Mouse (Mus musculus) MEL (cell line): ENCODE measurements around the gene Slc22a5. TPM values are rescaled to one million over a fixed set of nuclear protein-coding genes. Genes with fewer than 3 reads are reported as not detected.

Experiments used
- polyA plus RNA-seq, 2 experiments: library from polyadenylated mRNA; stranded (reverse) in 1 of 2; unstranded in 1 of 2; fragments of >175 nt in 1 of 2; fragments of >200 nt in 1 of 2; gene quantifications; 2 replicates each; pipeline versions ENCODE4 v1.2.1 to v1.2.4; 2012; ENCODE audit warnings: low replicate concordance in 2 of 2, low read depth in 1 of 2; ENCODE audit not compliant: insufficient read length in 2 of 2, insufficient read depth in 1 of 2, missing spikeins in 1 of 2
- total RNA-seq: library from RNA; depleted of rRNA; stranded (reverse); fragments of 300-350 nt; gene quantifications from 2 replicates; pipeline ENCODE4 v1.2.3, GENCODE M21; 2012; rRNA removed

The Slc22a5 gene
- total and polyA plus RNA-seq, 3 experiments = 11.8 to 12.5 TPM; not detected in 1

Other genes with a start within 250 kb of the Slc22a5 start
- gene Rad50, start 184.3 kb downstream of the Slc22a5 start, total RNA-seq = 41.2 and 44.6 TPM in 2 replicates
- gene Rad50, start 184.3 kb downstream of the Slc22a5 start, polyA plus RNA-seq = 100 to 1,000 TPM in 1 of 2 experiments, 10 to 100 TPM in 1; 32.6 to 447 TPM
- not detected in 2 replicates for gene Il5, start 170.9 kb downstream of the Slc22a5 start, total RNA-seq
- gene Il5, start 170.9 kb downstream of the Slc22a5 start, polyA plus RNA-seq = not detected
- gene Irf1, start 121.6 kb downstream of the Slc22a5 start, total RNA-seq = 0.46 and 0.73 TPM in 2 replicates
- gene Irf1, start 121.6 kb downstream of the Slc22a5 start, polyA plus RNA-seq = 1 to 10 TPM in 1 of 2 experiments, not detected in 1; 1.9 TPM
- not detected in 2 replicates for gene Gm17334, start 118.5 kb downstream of the Slc22a5 start, total RNA-seq
- gene Gm17334, start 118.5 kb downstream of the Slc22a5 start, polyA plus RNA-seq = not detected
- not detected in 2 replicates for gene Gm12216, start 32.4 kb downstream of the Slc22a5 start, total RNA-seq
- gene Gm12216, start 32.4 kb downstream of the Slc22a5 start, polyA plus RNA-seq = not detected
- 4.2 and 4.7 TPM in 2 replicates for gene Slc22a21, start 88.7 kb upstream of the Slc22a5 start, total RNA-seq
- 1 to 10 TPM in 1 of 2 experiments, not detected in 1; 6.9 TPM for gene Slc22a21, start 88.7 kb upstream of the Slc22a5 start, polyA plus RNA-seq
- 2.3 and 3.5 TPM in 2 replicates for gene Slc22a4, start 136.4 kb upstream of the Slc22a5 start, total RNA-seq
- gene Slc22a4, start 136.4 kb upstream of the Slc22a5 start, polyA plus RNA-seq = 1 to 10 TPM in 1 of 2 experiments, not detected in 1; 5.8 TPM
- gene Pdlim4, start 177.4 kb upstream of the Slc22a5 start, total RNA-seq = 0.13 TPM in 1 of 2 replicates, not detected in the other
- gene Pdlim4, start 177.4 kb upstream of the Slc22a5 start, polyA plus RNA-seq = under 1 TPM in 1 of 2 experiments, not detected in 1; 0.70 TPM
- 18.6 and 32.0 TPM in 2 replicates for gene P4ha2, start 208.4 kb upstream of the Slc22a5 start, total RNA-seq
- 10 to 100 TPM in 1 of 2 experiments, not detected in 1; 57.8 TPM for gene P4ha2, start 208.4 kb upstream of the Slc22a5 start, polyA plus RNA-seq